Mouse (Mus musculus): ENCODE measurements around the gene Sepsecs. TPM values are rescaled to one million over a fixed set of nuclear protein-coding genes. Genes with fewer than 3 reads are reported as not detected.

Gene Sepsecs
- polyA plus RNA-seq, 1 experiment: 11.3 TPM

DNA sequence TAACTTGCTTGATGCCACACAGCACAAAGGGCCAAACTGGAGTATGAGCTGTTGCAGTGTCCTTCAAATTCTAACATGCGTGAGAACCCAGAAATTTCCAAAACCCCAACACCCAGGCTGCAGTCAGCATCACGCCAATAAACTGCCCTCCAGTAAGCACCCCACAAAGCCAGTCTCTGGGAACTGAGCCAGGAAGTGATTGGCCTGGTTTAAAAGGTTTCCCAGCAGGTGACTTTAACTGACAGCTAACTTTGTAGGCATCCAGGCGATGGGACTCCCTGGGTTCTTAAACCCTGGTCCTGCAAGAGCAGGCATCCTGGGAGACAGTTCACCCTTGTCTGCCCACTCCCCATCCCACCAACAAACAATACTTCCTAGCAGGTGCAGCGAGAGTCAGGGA, 59.2 kb downstream of the Sepsecs start:
- no peak for DNase-seq (ENCODE audit: low spot score)

DNA sequence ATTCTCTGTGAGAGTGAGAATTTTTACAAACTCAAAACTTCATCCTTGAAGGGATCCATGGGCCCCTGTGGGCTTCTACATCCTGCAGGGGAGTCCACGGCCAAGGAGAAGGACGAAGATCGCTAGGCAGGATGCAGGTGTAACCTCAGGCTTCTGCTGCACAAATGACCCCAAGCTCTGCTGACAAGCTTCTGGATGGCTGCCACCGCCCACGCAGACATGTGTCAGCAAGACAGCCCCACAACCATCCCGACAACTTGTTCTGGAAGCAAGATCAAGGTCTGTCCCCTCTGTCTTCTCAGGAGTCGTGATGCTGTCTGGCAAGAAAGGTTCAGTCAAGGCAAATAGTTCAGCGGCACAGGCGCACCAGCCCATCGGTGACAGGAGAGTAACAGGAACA, 59.8 kb downstream of the Sepsecs start:
- DNase-seq (ENCODE audit: low spot score): no peak

DNA sequence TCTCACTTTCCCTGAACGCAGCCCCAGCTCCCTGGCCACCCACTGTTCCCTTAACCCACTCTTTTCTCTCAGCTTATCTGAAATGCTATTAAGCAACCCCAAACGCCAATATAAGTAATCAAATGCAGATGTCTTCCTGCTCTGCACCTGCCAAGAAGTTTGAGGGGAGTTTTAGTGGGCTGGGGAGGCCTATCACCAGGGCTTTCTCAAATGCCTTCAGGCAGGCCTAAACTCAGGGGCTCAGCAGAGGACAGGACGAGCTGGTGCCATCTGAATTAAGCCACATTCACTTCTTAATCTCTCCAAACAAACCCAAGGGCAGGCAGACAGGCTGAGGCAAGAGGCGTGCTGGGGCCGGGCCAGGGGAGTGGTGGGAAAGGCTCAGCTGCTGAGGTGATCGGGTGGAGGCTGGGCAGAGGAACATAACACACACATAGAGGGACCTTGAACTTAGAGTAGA, 64.9 kb downstream of the Sepsecs start:
- no peak for DNase-seq (ENCODE audit: low spot score)

DNA sequence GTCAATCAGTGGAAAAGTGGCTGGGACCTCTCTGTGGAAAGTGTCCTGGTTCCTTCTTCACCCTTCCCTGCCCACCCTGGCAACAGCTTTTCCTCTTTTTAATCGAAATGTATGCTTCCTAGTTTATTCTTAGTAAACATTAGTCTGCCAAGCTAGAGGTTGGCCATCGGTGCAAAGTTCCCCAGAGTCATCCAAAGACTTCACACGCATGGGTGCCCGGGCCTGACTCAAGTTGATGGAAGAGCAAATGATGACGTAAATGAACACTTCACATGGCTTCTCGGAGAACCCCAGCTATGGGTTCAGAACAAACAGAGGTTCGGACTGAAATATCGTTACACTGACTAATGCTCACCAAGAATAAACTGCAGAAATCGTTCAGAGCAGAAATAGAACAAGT, 78.9 kb downstream of the Sepsecs start:
- no peak for DNase-seq (ENCODE audit: low spot score)

Other genes with a start within 250 kb of the Sepsecs start
- gene Ccdc149, start 198.2 kb downstream of the Sepsecs start, polyA plus RNA-seq (2012; rRNA removed): 4.2 and 4.7 TPM in 2 replicates
- 2.0 and 3.3 TPM in 2 replicates for gene Lgi2, start 103.2 kb downstream of the Sepsecs start, polyA plus RNA-seq (2012; rRNA removed)
- 10.2 and 12.2 TPM in 2 replicates for gene Pi4k2b, start 71.9 kb upstream of the Sepsecs start, polyA plus RNA-seq (2012; rRNA removed)
- gene Zcchc4, start 105.7 kb upstream of the Sepsecs start, polyA plus RNA-seq (2012; rRNA removed): 11.9 and 12.9 TPM in 2 replicates
- gene Anapc4, start 164.3 kb upstream of the Sepsecs start, polyA plus RNA-seq (2012; rRNA removed): 74.7 and 76.4 TPM in 2 replicates